Mouse (Mus musculus): ENCODE measurements around the gene Ets1.

- peak; percentile 97 for TF ChIP-seq CTCF (IDR thresholded peaks at IDR 0.05; ENCODE audit: low read depth)
- no peak for TF ChIP-seq EP300 (optimal IDR thresholded peaks at IDR 0.05)
These were observed 46.1 kb upstream of the Ets1 start for GRCm38 (mm10) chr9:32589900-32590299.

Data from stomach, postnatal 0 days (tissue).